Mouse (Mus musculus): Measurements from ENCODE around the gene Agbl1.

GRCm38 (mm10) chr7:76547313-76547712 is 317.6 kb downstream of the Agbl1 start:
- no peak for TF ChIP-seq POLR2A (IDR thresholded peaks at IDR 0.05; ENCODE audit: insufficient read depth, low read depth, low read length)
- no peak for TF ChIP-seq CTCF (IDR thresholded peaks at IDR 0.05)
